Mouse (Mus musculus): ENCODE data around the gene Eml5.
A peak's percentile ranks its signal among the peaks of the same experiment; 100 is the strongest.

Eml5 gene

GRCm38 (mm10) chr12:98900881-98901801, at the start of gene Eml5:
Gene Eml5, minus strand, starts transcription at chr12:98901484.
- DNase-seq (ENCODE audit: low read depth, low spot score), result peak; percentile 92

GRCm38 (mm10) chr12:98932856-98933255, 31.6 kb upstream of the Eml5 start:
- DNase-seq (ENCODE audit: low read depth, low spot score), result no peak

- no peak for DNase-seq (ENCODE audit: low read depth, low spot score)
Observed at GRCm38 (mm10) chr12:98932441-98932840, 31.2 kb upstream of the Eml5 start.

- DNase-seq (ENCODE audit: low read depth, low spot score), result no peak
Observed at GRCm38 (mm10) chr12:98931174-98931573, 29.9 kb upstream of the Eml5 start.

GRCm38 (mm10) chr12:98920194-98920991, 19.1 kb upstream of the Eml5 start, which contains the start of gene Ttc8:
Gene Ttc8, plus strand, starts transcription at chr12:98920574.
- peak; percentile 97 for DNase-seq (ENCODE audit: low read depth, low spot score)

- peak; percentile 40 for DNase-seq (ENCODE audit: low read depth, low spot score)
Observed at GRCm38 (mm10) chr12:98910096-98910495, 8.8 kb upstream of the Eml5 start.

GRCm38 (mm10) chr12:98905466-98905865, 4.2 kb upstream of the Eml5 start:
- peak; percentile 76 for DNase-seq (ENCODE audit: low read depth, low spot score)

- DNase-seq (ENCODE audit: low read depth, low spot score), result peak; percentile 53
Observed at GRCm38 (mm10) chr12:98900341-98900880, 873 bp downstream of the Eml5 start.

- DNase-seq (ENCODE audit: low read depth, low spot score), result no peak
Observed at GRCm38 (mm10) chr12:98899676-98900075, 1.6 kb downstream of the Eml5 start.

GRCm38 (mm10) chr12:98896761-98897160, 4.5 kb downstream of the Eml5 start:
- no peak for DNase-seq (ENCODE audit: low read depth, low spot score)

- no peak for DNase-seq (ENCODE audit: low read depth, low spot score)
Observed at GRCm38 (mm10) chr12:98884515-98884914, 16.8 kb downstream of the Eml5 start.

GRCm38 (mm10) chr12:98881796-98882195, 19.5 kb downstream of the Eml5 start:
- DNase-seq (ENCODE audit: low read depth, low spot score), result no peak

- DNase-seq (ENCODE audit: low read depth, low spot score), result no peak
Observed at GRCm38 (mm10) chr12:98878693-98879092, 22.6 kb downstream of the Eml5 start.

GRCm38 (mm10) chr12:98875216-98875615, 26.1 kb downstream of the Eml5 start:
- peak; percentile 43 for DNase-seq (ENCODE audit: low read depth, low spot score)

GRCm38 (mm10) chr12:98872836-98873235, 28.4 kb downstream of the Eml5 start:
- no peak for DNase-seq (ENCODE audit: low read depth, low spot score)

GRCm38 (mm10) chr12:98863436-98863835, 37.8 kb downstream of the Eml5 start:
- no peak for DNase-seq (ENCODE audit: low read depth, low spot score)

GRCm38 (mm10) chr12:98860316-98860715, 41.0 kb downstream of the Eml5 start:
- no peak for DNase-seq (ENCODE audit: low read depth, low spot score)

- peak; percentile 78 for DNase-seq (ENCODE audit: low read depth, low spot score)
Observed at GRCm38 (mm10) chr12:98850767-98851166, 50.5 kb downstream of the Eml5 start.

- DNase-seq (ENCODE audit: low read depth, low spot score), result no peak
Observed at GRCm38 (mm10) chr12:98844774-98845173, 56.5 kb downstream of the Eml5 start.

GRCm38 (mm10) chr12:98840135-98840534, 61.1 kb downstream of the Eml5 start:
- DNase-seq (ENCODE audit: low read depth, low spot score), result no peak

- DNase-seq (ENCODE audit: low read depth, low spot score), result no peak
Observed at GRCm38 (mm10) chr12:98837940-98838339, 63.3 kb downstream of the Eml5 start.

- DNase-seq (ENCODE audit: low read depth, low spot score), result no peak
Observed at GRCm38 (mm10) chr12:98835466-98835865, 65.8 kb downstream of the Eml5 start.

Data from brain, adult 2 months (tissue).